Mouse (Mus musculus) olfactory bulb, adult 2 months (tissue): ENCODE results near the gene Cdc34.

ENCODE experiments used
- CTCF ChIP-seq: fragments of 200-500 bp; IDR thresholded peaks from 2 replicates; pipeline ENCODE4 v1.5.1; 2012; ENCODE audit warnings: low read depth, mild to moderate bottlenecking, low read length, moderate library complexity; ENCODE audit not compliant: insufficient read depth
- POLR2A ChIP-seq: fragments of 200-500 bp; IDR thresholded peaks from 2 replicates; pipeline ENCODE4 v1.6.1; 2012; ENCODE audit warnings: mild to moderate bottlenecking, low read depth, low read length, moderate library complexity; ENCODE audit not compliant: insufficient read depth

- TF ChIP-seq POLR2A (no peak), CTCF (no peak)
Observed at GRCm38 (mm10) chr10:79698459-79698858, 16.5 kb downstream of the Cdc34 start.
